Mouse (Mus musculus): Measurements from ENCODE around the gene Snd1. TPM values are rescaled to one million over a fixed set of nuclear protein-coding genes. Genes with fewer than 3 reads are reported as not detected.

The Snd1 gene
- polyA plus RNA-seq, 1 experiment from 2014 or later, result 39.4 TPM

DNA sequence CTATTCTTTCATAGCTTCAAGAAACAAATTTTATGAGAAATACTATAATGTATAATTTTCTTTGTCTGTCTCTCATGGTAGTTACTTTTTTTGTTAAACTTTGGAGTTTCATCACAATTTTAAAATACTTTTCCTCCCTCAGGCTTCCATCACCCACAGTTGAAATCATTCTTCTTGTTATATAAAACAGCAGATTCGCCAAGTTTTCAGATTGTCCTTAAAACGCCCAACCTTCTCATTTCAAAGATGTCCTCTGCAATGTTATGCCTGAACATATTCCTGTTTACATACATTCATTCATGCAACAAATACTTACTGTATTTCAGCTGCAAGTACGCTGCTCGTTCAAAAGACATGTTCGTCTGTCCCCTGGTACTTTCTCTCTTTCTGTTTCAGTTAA lies 188.7 kb downstream of the Snd1 start:
- TF ChIP-seq CTCF (IDR thresholded peaks at IDR 0.05; ENCODE audit: low read depth), result no peak
- H3K4me2 ChIP-seq (replicated peaks; ENCODE audit: low read depth), result no peak overlapping the region
- H3K9ac ChIP-seq (ENCODE audit: low read depth, low read length), result no peak overlapping the region
- H3K27ac ChIP-seq (ENCODE audit: low read depth, low read length), result no peak overlapping the region
- H3K4me3 ChIP-seq (ENCODE audit: low read depth, low read length), result no peak overlapping the region
- H3K4me1 ChIP-seq (replicated peaks; ENCODE audit: control insufficient read depth, insufficient read depth, low read length), result no peaks in the 10 kb centered on the region
- WGBS, result 94% methylated on average over 5 of the region's 5 CpGs
- H3K9me3 ChIP-seq (ENCODE audit: control insufficient read depth), result no peaks in the 10 kb centered on the region
- H3K27me3 ChIP-seq (replicated peaks; ENCODE audit: control insufficient read depth, insufficient read depth, low read length), result no peaks in the 10 kb centered on the region
- no peak for ATAC-seq
- peaks cover 5% of the 10 kb centered on the region; the same call in 1 of the 2 replicates for H3K36me3 ChIP-seq (ENCODE audit: control insufficient read depth, insufficient read depth)

DNA sequence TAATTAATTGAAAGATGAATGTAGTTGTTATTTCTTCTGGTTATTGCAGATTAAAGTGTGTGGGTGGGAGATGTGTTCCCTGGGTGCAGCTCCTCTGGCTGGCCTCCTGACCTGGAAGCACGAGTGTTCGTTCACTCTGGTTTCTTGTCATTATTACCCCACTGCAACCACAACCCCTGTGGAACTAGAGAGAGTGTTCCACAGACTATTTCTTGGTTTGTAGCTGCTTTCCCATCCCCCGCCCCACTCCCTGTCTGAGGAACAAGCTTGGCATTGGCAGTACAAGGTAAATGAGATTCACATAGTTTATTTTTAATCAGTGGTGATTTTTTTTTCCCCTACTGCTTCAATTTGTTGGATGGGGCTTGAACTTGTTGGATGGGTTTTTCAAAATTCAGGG lies 189.8 kb downstream of the Snd1 start:
- 87% methylated on average over 3 of the region's 3 CpGs for WGBS
- TF ChIP-seq CTCF (IDR thresholded peaks at IDR 0.05; ENCODE audit: low read depth), result no peak
- Histone ChIP-seq H3K4me1 (replicated peaks; ENCODE audit: control insufficient read depth, insufficient read depth, low read length) (no peaks in the 10 kb centered on the region), H3K9me3 (ENCODE audit: control insufficient read depth) (no peaks in the 10 kb centered on the region), H3K27me3 (replicated peaks; ENCODE audit: control insufficient read depth, insufficient read depth, low read length) (no peaks in the 10 kb centered on the region), H3K4me2 (replicated peaks; ENCODE audit: low read depth) (no peak overlapping the region), H3K36me3 (ENCODE audit: control insufficient read depth, insufficient read depth) (peaks cover 14% of the 10 kb centered on the region), H3K9ac (ENCODE audit: low read depth, low read length) (no peak overlapping the region), H3K4me3 (ENCODE audit: low read depth, low read length) (no peak overlapping the region), H3K27ac (ENCODE audit: low read depth, low read length) (no peak overlapping the region)
- ATAC-seq, result no peak

DNA sequence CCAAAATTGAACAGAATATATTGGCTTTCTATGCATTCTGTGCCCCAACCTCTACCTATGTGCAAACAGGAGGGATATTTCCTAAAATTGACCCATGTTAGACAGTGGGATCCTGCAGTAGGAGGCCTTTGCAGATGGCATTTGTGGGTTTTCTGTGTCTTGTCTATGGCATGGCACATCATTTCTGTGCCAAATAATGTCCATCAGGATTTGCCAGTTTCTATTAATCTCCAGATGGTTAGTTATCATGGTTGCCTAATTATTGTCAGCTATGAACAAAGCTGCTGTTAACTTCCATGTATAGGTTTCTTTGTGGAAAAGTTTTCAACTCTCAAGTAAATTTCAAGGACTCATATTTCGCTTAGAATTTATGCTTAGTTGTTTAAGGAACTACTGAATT lies 192.6 kb downstream of the Snd1 start:
- H3K4me3 ChIP-seq (ENCODE audit: low read depth, low read length), result no peak overlapping the region
- no peaks in the 10 kb centered on the region for H3K4me1 ChIP-seq (replicated peaks; ENCODE audit: control insufficient read depth, insufficient read depth, low read length)
- no peak overlapping the region for H3K4me2 ChIP-seq (replicated peaks; ENCODE audit: low read depth)
- ATAC-seq, result no peak
- WGBS, result 96% methylated on average over 1 of the region's 1 CpGs
- TF ChIP-seq CTCF (IDR thresholded peaks at IDR 0.05; ENCODE audit: low read depth), result no peak
- H3K9ac ChIP-seq (ENCODE audit: low read depth, low read length), result no peak overlapping the region
- H3K27me3 ChIP-seq (replicated peaks; ENCODE audit: control insufficient read depth, insufficient read depth, low read length), result no peaks in the 10 kb centered on the region
- no peak overlapping the region for H3K27ac ChIP-seq (ENCODE audit: low read depth, low read length)
- H3K9me3 ChIP-seq (ENCODE audit: control insufficient read depth), result no peaks in the 10 kb centered on the region
- H3K36me3 ChIP-seq (ENCODE audit: control insufficient read depth, insufficient read depth), result peaks cover 18% of the 10 kb centered on the region

DNA sequence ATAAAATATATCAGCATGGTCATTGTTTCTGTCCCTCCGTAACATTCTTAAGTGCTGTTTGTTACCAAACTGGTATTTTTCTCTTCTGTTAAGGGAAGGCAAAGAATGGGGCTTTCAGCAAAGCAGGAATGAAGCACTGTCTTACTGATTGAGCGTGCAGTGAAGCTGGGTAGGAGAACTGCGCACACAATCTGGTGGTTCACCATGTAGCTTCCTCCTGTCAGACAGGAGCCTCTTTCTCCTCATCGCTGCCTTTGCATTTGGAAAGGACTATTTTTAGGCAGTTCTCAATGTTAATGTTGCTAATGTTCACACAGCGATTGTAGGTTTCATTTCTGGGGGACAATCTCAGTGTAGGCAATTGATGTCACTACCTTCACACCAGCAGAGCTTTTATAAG lies 194.3 kb downstream of the Snd1 start:
- WGBS, result 96% methylated on average over 5 of the region's 5 CpGs
- H3K9ac ChIP-seq (ENCODE audit: low read depth, low read length), result no peak overlapping the region
- no peaks in the 10 kb centered on the region for H3K4me1 ChIP-seq (replicated peaks; ENCODE audit: control insufficient read depth, insufficient read depth, low read length)
- H3K27me3 ChIP-seq (replicated peaks; ENCODE audit: control insufficient read depth, insufficient read depth, low read length), result no peaks in the 10 kb centered on the region
- H3K4me3 ChIP-seq (ENCODE audit: low read depth, low read length), result no peak overlapping the region
- no peaks in the 10 kb centered on the region for H3K9me3 ChIP-seq (ENCODE audit: control insufficient read depth)
- H3K27ac ChIP-seq (ENCODE audit: low read depth, low read length), result no peak overlapping the region
- H3K36me3 ChIP-seq (ENCODE audit: control insufficient read depth, insufficient read depth), result peaks cover 18% of the 10 kb centered on the region
- no peak overlapping the region for H3K4me2 ChIP-seq (replicated peaks; ENCODE audit: low read depth)
- ATAC-seq, result no peak
- TF ChIP-seq CTCF (IDR thresholded peaks at IDR 0.05; ENCODE audit: low read depth), result no peak

DNA sequence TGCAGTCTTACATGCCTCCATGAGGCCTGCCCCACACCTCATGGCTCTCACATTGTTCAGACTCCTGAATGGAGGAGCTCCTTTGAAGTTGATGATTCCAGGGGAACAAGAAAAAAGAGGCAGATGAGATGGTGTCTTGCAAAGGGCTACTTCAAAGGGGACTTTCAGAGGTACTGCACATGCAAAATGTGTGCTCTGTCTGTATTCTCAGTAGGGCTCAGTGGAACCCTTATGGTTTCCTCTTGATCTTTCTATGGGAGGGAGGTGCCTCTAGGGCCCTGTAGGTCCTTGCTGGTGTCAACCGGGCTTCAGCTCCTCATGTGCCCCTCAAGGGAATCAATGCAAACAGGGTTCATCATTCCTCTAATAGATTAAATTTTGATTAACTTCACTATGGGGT lies 197.4 kb downstream of the Snd1 start:
- WGBS, result 96% methylated on average over 1 of the region's 1 CpGs
- no peak overlapping the region for H3K4me2 ChIP-seq (replicated peaks; ENCODE audit: low read depth)
- no peaks in the 10 kb centered on the region for H3K27me3 ChIP-seq (replicated peaks; ENCODE audit: control insufficient read depth, insufficient read depth, low read length)
- no peaks in the 10 kb centered on the region for H3K9me3 ChIP-seq (ENCODE audit: control insufficient read depth)
- ATAC-seq, result no peak
- H3K27ac ChIP-seq (ENCODE audit: low read depth, low read length), result no peak overlapping the region
- H3K4me3 ChIP-seq (ENCODE audit: low read depth, low read length), result no peak overlapping the region
- peaks cover 18% of the 10 kb centered on the region for H3K36me3 ChIP-seq (ENCODE audit: control insufficient read depth, insufficient read depth)
- TF ChIP-seq CTCF (IDR thresholded peaks at IDR 0.05; ENCODE audit: low read depth), result no peak
- no peaks in the 10 kb centered on the region for H3K4me1 ChIP-seq (replicated peaks; ENCODE audit: control insufficient read depth, insufficient read depth, low read length)
- no peak overlapping the region for H3K9ac ChIP-seq (ENCODE audit: low read depth, low read length)

DNA sequence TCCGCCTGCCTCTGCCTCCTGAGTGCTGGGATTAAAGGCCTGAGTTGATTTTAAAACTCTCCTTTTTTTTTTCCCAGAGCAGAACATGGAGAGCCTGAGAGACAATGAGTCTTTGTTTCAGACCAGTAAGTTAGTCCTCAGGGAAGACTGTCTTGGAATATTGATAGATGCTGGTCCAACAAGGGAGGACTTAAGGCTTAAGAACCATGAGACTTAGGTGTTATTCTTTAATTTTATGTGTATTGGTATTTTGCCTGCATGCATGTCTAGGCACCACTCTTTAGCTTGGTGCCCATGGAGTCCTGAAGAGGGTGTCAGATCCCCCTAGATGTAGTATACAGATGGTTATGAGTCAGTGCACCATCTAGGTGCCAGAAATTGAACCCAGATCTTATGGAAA lies 199.7 kb downstream of the Snd1 start:
- no peaks in the 10 kb centered on the region for H3K4me1 ChIP-seq (replicated peaks; ENCODE audit: control insufficient read depth, insufficient read depth, low read length)
- no peak overlapping the region for H3K9ac ChIP-seq (ENCODE audit: low read depth, low read length)
- H3K9me3 ChIP-seq (ENCODE audit: control insufficient read depth), result no peaks in the 10 kb centered on the region
- no peak for ATAC-seq
- no peak overlapping the region for H3K27ac ChIP-seq (ENCODE audit: low read depth, low read length)
- H3K4me2 ChIP-seq (replicated peaks; ENCODE audit: low read depth), result no peak overlapping the region
- H3K4me3 ChIP-seq (ENCODE audit: low read depth, low read length), result no peak overlapping the region
- no peaks in the 10 kb centered on the region for H3K27me3 ChIP-seq (replicated peaks; ENCODE audit: control insufficient read depth, insufficient read depth, low read length)
- H3K36me3 ChIP-seq (ENCODE audit: control insufficient read depth, insufficient read depth), result peaks cover 4% of the 10 kb centered on the region; the same call in 1 of the 2 replicates
- TF ChIP-seq CTCF (IDR thresholded peaks at IDR 0.05; ENCODE audit: low read depth), result no peak
- WGBS, result 92% methylated on average over 1 of the region's 1 CpGs

DNA sequence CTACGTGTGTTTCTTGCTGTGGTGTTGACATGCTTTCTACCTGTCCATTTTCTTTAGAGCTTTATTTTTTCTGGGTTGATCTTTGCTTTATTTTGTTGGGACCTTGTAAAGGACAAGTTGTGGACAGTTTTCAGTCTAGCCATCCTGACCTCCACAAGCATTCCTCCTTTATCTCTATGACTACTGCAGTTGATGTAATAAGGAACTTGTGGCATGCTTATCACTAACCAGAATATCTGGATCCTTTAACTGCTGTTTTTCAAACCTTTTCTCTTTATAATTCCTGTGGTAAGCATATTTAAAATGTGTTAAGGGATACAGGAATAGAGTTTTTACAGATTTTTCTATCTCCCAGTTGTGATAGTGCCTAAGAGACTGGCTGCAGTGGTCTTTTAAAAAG lies 204.0 kb downstream of the Snd1 start:
- H3K9ac ChIP-seq (ENCODE audit: low read depth, low read length), result no peak overlapping the region
- no peaks in the 10 kb centered on the region for H3K9me3 ChIP-seq (ENCODE audit: control insufficient read depth)
- 86% methylated on average over 1 of the region's 1 CpGs for WGBS
- H3K27me3 ChIP-seq (replicated peaks; ENCODE audit: control insufficient read depth, insufficient read depth, low read length), result no peaks in the 10 kb centered on the region
- TF ChIP-seq CTCF (IDR thresholded peaks at IDR 0.05; ENCODE audit: low read depth), result no peak
- H3K4me3 ChIP-seq (ENCODE audit: low read depth, low read length), result no peak overlapping the region
- H3K27ac ChIP-seq (ENCODE audit: low read depth, low read length), result no peak overlapping the region
- H3K36me3 ChIP-seq (ENCODE audit: control insufficient read depth, insufficient read depth), result no peaks in the 10 kb centered on the region
- H3K4me2 ChIP-seq (replicated peaks; ENCODE audit: low read depth), result no peak overlapping the region
- ATAC-seq, result no peak
- peaks cover 7% of the 10 kb centered on the region; the same call in 1 of the 2 replicates for H3K4me1 ChIP-seq (replicated peaks; ENCODE audit: control insufficient read depth, insufficient read depth, low read length)
